Mouse (Mus musculus) MEL-GATA-1-ER (cell line): ENCODE data around the gene Ccdc137.
"Not testable (repeated sequence)": the region's sequence is repeated elsewhere in the genome, so short reads cannot be mapped to it uniquely, and the experiment has no call there.

Source experiments
- DNase-seq: peaks from one replicate; pipeline ENCODE4 v3.0.0-alpha.2; 2012; ENCODE audit warnings: low read depth; ENCODE audit errors: extremely low read depth

The Ccdc137 gene

GRCm38 (mm10) chr11:120457772-120458751 lies at the start of gene Ccdc137, which contains the start of gene Oxld1:
Ccdc137 (plus strand) TSS chr11:120458115.
Oxld1 (minus strand) TSS chr11:120458068.
- DNase-seq: peak; percentile 79

DNA sequence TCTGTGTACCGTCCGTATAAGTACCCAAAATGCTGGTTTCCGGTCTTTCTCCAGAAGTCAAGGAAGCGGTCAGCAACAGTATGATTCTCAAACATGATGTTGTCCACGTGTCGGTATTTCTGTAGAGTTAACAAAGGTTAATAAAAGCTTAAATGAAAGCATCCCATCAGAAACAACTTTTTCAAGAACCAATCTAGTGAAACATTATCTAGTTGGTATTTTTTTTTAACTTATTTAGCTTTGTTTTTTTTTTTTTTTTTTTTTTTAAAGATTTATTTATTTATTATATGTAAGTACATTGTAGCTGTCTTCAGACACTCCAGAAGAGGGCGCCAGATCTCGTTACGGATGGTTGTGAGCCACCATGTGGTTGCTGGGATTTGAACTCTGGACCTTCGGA lies 44.3 kb upstream of the Ccdc137 start:
- DNase-seq: not testable (repeated sequence)

DNA sequence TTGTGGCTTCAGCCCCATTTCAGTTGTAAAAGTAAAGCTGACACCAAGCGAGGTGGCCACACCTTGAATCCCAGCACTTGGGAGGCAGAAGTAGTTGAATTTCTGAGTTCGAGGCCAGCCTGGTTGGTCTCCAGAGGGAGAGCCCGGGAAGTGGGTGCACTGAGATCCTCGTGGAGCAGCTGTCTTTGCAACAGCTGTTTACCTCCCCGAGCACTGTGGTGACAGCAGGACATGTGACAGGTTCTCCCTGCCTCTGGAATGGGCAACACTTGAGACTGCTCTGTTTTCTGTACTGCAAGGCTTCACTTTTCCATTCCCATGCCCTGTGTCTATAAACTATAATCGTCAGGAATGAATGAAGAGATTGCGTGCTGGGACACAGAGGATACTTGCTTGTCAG lies 40.1 kb upstream of the Ccdc137 start:
- no peak for DNase-seq

DNA sequence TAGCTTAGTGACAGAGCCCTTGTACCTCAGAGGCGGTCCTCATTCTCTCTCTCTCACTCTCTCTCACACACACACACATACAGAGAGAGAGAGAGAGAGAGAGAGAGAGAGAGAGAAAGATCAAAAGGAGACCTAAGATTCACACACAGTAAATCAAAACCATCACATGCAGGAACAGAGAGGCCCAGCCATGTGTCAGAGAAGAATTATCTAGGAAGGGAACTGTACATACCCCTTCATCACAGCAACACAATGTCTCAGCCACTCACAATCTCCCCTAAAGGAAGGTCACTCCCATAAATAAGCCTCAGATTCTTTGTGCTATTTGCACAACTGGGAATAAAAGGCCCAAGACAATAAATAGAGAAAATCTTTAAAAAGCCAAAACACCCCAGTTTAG lies 39.3 kb upstream of the Ccdc137 start:
- no peak for DNase-seq

- DNase-seq: no peak
Measured at GRCm38 (mm10) chr11:120422651-120423568, 35.0 kb upstream of the Ccdc137 start.

- no peak for DNase-seq
Measured at GRCm38 (mm10) chr11:120423569-120424295, 34.2 kb upstream of the Ccdc137 start.

GRCm38 (mm10) chr11:120426727-120427126 lies 31.2 kb upstream of the Ccdc137 start:
- no peak for DNase-seq

DNA sequence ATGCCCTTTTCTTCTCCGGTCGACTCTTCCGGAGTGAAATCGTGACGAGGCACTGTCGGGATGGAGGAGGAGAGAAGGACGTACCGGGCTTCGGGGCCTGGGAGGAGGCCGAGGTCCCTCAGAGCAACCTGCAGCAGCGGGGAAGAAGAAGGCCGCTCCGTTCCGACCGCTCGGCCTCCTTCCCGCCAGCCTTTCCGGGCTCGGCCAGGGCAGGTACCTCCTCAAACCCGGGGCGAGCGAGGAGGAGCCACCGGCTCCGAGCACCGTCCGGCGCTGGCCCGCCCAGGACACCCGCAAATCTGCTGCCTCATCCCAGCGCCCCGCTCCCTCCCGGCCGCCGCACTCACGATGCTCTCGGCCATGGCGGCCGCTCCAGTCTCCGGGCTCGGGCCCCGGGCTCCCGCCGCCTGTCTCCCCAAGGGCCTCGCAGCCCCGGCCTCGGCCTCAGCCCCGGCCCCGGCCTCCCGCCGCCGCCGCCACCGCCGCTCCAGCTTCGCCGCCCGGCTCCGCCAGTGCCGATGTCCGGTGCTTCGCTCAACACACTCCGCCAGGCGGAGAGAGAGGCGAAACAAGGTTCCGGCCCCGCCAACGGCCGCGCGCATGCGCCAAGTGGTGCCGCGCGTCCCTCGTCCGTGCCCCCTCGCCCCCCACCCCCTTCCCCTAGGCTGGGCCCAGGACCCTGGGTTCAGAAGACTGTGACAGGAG lies 20.6 kb upstream of the Ccdc137 start, which contains the start of gene Nploc4:
Nploc4 (minus strand) TSS at position 557 of the 705 bp plus-strand sequence.
- peak; percentile 51 for DNase-seq

GRCm38 (mm10) chr11:120437857-120438385 lies 20.0 kb upstream of the Ccdc137 start:
- no peak for DNase-seq

DNA sequence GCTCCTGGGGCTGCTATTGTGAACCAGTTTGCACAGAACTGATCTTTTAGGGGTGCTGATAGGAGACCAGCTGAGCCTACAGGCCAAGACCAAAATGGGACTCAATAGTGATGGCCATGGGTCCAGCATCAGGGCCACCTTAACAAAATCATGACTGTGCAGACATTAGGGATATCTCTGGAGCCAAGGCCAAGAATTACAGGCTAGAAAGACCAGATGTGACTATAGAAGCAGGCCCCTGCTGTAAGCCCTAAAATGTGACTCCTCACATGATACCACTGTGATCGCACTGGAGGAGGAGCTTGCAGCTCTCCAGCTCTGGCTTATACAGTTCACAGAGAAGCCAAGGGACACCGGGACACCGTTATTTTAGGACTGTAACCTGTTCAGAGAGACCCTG lies 15.6 kb upstream of the Ccdc137 start, which contains the start of gene Tspan10:
Tspan10 (plus strand) TSS at position 301 of the 400 bp plus-strand sequence.
- no peak for DNase-seq

GRCm38 (mm10) chr11:120442765-120443280 lies 15.1 kb upstream of the Ccdc137 start:
- DNase-seq: no peak

DNA sequence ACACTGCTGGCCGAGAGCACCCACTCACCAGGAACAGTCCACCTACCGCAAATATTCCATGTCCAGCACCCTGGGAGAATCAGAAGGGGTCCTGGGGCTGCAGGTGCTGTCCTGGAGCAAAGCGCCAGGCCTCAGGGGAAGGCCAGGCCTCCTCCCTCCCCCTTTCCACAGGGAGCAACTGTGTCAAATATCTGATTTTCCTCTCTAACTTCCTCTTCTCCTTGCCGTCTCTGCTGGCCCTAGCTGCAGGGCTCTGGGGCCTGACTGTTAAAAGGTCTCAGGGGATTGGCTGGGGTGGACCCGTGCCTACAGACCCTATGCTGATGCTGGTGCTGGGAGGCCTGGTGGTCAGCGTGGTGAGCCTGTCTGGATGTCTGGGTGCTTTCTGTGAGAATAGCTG lies 13.8 kb upstream of the Ccdc137 start:
- DNase-seq: no peak

DNA sequence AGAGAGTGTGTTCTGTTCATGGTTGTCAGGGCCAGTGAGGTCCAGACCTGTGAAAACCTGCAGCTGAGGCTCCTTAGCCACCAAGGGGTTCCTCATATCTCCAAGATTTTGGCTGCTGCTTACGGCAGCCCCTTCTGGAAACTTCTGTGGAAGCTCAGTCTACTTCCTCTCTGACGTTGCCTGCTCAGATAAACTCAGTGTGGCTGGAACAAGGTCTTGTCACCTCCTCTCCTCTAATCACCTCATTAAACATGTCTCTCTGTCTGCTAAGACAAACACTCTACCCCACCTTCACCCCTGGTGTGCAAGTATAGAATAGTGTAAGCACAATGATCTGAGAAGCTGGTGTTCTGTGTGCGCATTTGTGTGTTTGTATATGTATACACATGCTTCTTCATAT lies 12.4 kb upstream of the Ccdc137 start:
- no peak for DNase-seq

- DNase-seq: no peak
Measured at GRCm38 (mm10) chr11:120447179-120447578, 10.7 kb upstream of the Ccdc137 start.

- no peak for DNase-seq
Measured at GRCm38 (mm10) chr11:120452246-120452645, 5.7 kb upstream of the Ccdc137 start.

DNA sequence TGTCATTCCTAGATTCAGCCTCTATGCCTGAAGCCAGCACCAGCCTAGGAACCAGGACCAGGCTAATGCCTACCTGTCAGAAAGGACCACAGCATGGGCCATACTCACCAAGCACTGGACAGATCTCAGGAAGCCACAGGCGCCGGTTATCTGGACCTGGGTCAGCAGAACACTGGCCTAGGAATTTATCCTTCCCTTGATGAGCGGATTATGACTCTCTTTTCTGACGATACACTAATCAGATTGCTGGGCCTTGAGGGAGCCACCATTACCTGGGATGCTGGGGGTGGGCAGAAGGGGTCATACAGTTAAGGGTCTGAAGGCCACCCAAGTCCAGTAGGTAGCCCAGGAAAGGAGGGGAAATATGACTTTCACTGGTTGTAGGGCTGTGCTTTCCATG lies 4.6 kb upstream of the Ccdc137 start, which contains the start of gene Pde6g:
Pde6g (minus strand) TSS at position 195 of the 400 bp plus-strand sequence.
- no peak for DNase-seq

- DNase-seq: no peak
Measured at GRCm38 (mm10) chr11:120454965-120455364, 3.0 kb upstream of the Ccdc137 start.

- no peak for DNase-seq
Measured at GRCm38 (mm10) chr11:120455413-120455812, 2.5 kb upstream of the Ccdc137 start.

GRCm38 (mm10) chr11:120457370-120457769 lies 545 bp upstream of the Ccdc137 start:
- peak; percentile 59 for DNase-seq
